9 mouse cellular contexts compared by ENCODE assay signal in the genomic region with DNA sequence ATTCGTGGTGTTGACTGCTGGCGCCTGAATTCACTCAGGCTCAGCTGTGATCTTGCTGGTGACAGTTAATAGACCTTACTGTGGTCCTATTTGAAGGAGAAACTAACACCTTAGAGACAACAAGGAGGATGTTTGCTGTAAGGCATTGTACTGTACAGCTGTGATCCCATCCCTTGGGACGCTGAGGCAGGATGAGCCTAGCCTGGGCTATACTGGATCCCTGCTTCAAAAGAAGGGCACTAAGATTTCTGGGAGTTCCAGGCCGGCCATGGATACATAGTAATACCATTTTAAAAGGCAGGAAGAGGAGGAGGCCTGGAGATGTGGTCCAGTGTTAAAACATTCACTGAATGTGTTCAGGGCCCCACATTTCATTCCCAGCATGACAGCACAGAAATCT. TPM values are rescaled to one million over a fixed set of nuclear protein-coding genes. Genes with fewer than 3 reads are reported as not detected.
DNase-seq lines count a peak whose midpoint lies in the region; ATAC-seq and TF ChIP-seq lines count a peak whose summit lies in the region.
"Had no signal": no experiment of that assay in that cellular context is flagged by ENCODE, and none has a peak within 500 bp of the region (broad histone marks: within the 10 kb centered on the region; RNA-seq: fewer than 3 reads in every experiment).

No protein-coding gene starts in this region.

- H3K4me3 ChIP-seq in kidney, postnatal 0 days (replicated peaks; ENCODE audit: low read depth, low read length): peak overlapping the region; percentile 82; the same call in 1 of the 2 replicates
- no peak overlapping the region for H3K4me3 ChIP-seq in forebrain, embryonic 12.5 days (replicated peaks)
- no peak overlapping the region for H3K4me3 ChIP-seq in limb, embryonic 11.5 days (ENCODE audit: low read depth, low read length)
- H3K4me3 ChIP-seq in neural tube, embryonic 13.5 days: peak overlapping the region; percentile 78

- no peak for ATAC-seq in kidney, postnatal 0 days (replicated peaks; ENCODE audit: low FRiP score, low read depth)
- no peak for ATAC-seq in forebrain, embryonic 12.5 days (ENCODE audit: low FRiP score)
- no peak for ATAC-seq in limb, embryonic 11.5 days (ENCODE audit: insufficient number of reproducible peaks, low FRiP score, low TSS enrichment, low read depth)
- no peak for ATAC-seq in neural tube, embryonic 13.5 days (ENCODE audit: low read depth)
- ATAC-seq: Patski had no signal

- no peak overlapping the region for H3K27ac ChIP-seq in kidney, postnatal 0 days
- H3K27ac ChIP-seq in forebrain, embryonic 12.5 days: no peak overlapping the region
- H3K27ac ChIP-seq in limb, embryonic 11.5 days (replicated peaks; ENCODE audit: low read depth, low read length): no peak overlapping the region
- H3K27ac ChIP-seq in neural tube, embryonic 13.5 days (replicated peaks): no peak overlapping the region

- no peaks in the 10 kb centered on the region for H3K9me3 ChIP-seq in kidney, postnatal 0 days (replicated peaks; ENCODE audit: low read length)
- no peaks in the 10 kb centered on the region for H3K9me3 ChIP-seq in forebrain, embryonic 12.5 days
- no peaks in the 10 kb centered on the region for H3K9me3 ChIP-seq in limb, embryonic 11.5 days (ENCODE audit: control insufficient read depth, low read length)
- no peaks in the 10 kb centered on the region for H3K9me3 ChIP-seq in neural tube, embryonic 13.5 days

- H3K9ac ChIP-seq in kidney, postnatal 0 days (ENCODE audit: low read depth, low read length): no peak overlapping the region
- H3K9ac ChIP-seq in forebrain, embryonic 12.5 days: no peak overlapping the region
- H3K9ac ChIP-seq in limb, embryonic 11.5 days (ENCODE audit: low read length): no peak overlapping the region
- 0 out of 2 replicates have a peak overlapping the region, but pooled peaks have one; percentile 88 for H3K9ac ChIP-seq in neural tube, embryonic 13.5 days

- H3K4me2 ChIP-seq in kidney, postnatal 0 days (ENCODE audit: low read length): peak overlapping the region; percentile 78; the same call in 1 of the 2 replicates
- peak overlapping the region; percentile 65; the same call in 1 of the 2 replicates for H3K4me2 ChIP-seq in forebrain, embryonic 12.5 days
- peak overlapping the region; percentile 66; the same call in 1 of the 2 replicates for H3K4me2 ChIP-seq in limb, embryonic 11.5 days (ENCODE audit: low read depth, severe bottlenecking)
- peak overlapping the region; percentile 97 for H3K4me2 ChIP-seq in neural tube, embryonic 13.5 days

- DNase-seq in kidney, postnatal 0 days (ENCODE audit: low spot score): no peak
- no peak for DNase-seq in kidney, postnatal 25 days
- no peak for DNase-seq in limb, embryonic 11.5 days (ENCODE audit: low spot score)
- no peak for DNase-seq in adrenal gland, adult 8-10 months
- DNase-seq in testis, postnatal 14 days (ENCODE audit: low spot score): no peak
- no peak for DNase-seq in testis, postnatal 10 days (ENCODE audit: low spot score)

- H3K27me3 ChIP-seq in kidney, postnatal 0 days (ENCODE audit: insufficient read depth, low read length): no peaks in the 10 kb centered on the region
- H3K27me3 ChIP-seq in forebrain, embryonic 12.5 days: no peaks in the 10 kb centered on the region
- H3K27me3 ChIP-seq in limb, embryonic 11.5 days (ENCODE audit: control insufficient read depth, insufficient read depth, low read length): no peaks in the 10 kb centered on the region
- no peaks in the 10 kb centered on the region for H3K27me3 ChIP-seq in neural tube, embryonic 13.5 days
- H3K27me3 ChIP-seq: Patski had no signal

- H3K36me3 ChIP-seq in kidney, postnatal 0 days (ENCODE audit: insufficient read depth, low read length): peaks cover 18% of the 10 kb centered on the region
- H3K36me3 ChIP-seq in forebrain, embryonic 12.5 days (replicated peaks): peaks cover 31% of the 10 kb centered on the region
- peaks cover 13% of the 10 kb centered on the region for H3K36me3 ChIP-seq in limb, embryonic 11.5 days (ENCODE audit: control insufficient read depth, insufficient read depth, low read length)
- peaks cover 29% of the 10 kb centered on the region for H3K36me3 ChIP-seq in neural tube, embryonic 13.5 days

- WGBS in kidney, postnatal 0 days: 81% methylated on average over 4 of the region's 4 CpGs
- WGBS in forebrain, embryonic 12.5 days: 91% methylated on average over 4 of the region's 4 CpGs
- 86% methylated on average over 4 of the region's 4 CpGs for WGBS in limb, embryonic 11.5 days
- 90% methylated on average over 4 of the region's 4 CpGs for WGBS in neural tube, embryonic 13.5 days

- no peak for TF ChIP-seq CTCF in kidney, postnatal 0 days (IDR thresholded peaks at IDR 0.05; ENCODE audit: low read depth)

- H3K4me1 ChIP-seq in kidney, postnatal 0 days (replicated peaks; ENCODE audit: insufficient read depth, low read length): peaks cover 6% of the 10 kb centered on the region
- H3K4me1 ChIP-seq in forebrain, embryonic 12.5 days: peaks cover 20% of the 10 kb centered on the region
- peaks cover 5% of the 10 kb centered on the region for H3K4me1 ChIP-seq in limb, embryonic 11.5 days (ENCODE audit: control insufficient read depth, insufficient read depth, low read length)
- peaks cover 25% of the 10 kb centered on the region for H3K4me1 ChIP-seq in neural tube, embryonic 13.5 days (replicated peaks)

RNA-seq across cellular contexts. Expression of gene Ndufs7, which starts 1.7 kb away (rescaled TPM):
- polyA plus RNA-seq in kidney, postnatal 0 days (2015; fragmentation: Nextera tagmentation; extraction: Ambion mirVana): 537 and 556 TPM in 2 replicates
- 201 and 216 TPM in 2 replicates for polyA plus RNA-seq in forebrain, embryonic 12.5 days (2016; fragmentation: Nextera tagmentation; extraction: Ambion mirVana)
- 266 and 281 TPM in 2 replicates for polyA plus RNA-seq in limb, embryonic 11.5 days (2014; fragmentation: Nextera tagmentation; extraction: Ambion mirVana)
- 250 and 275 TPM in 2 replicates for polyA plus RNA-seq in neural tube, embryonic 13.5 days (2015; fragmentation: Nextera tagmentation; extraction: Ambion mirVana)
- total RNA-seq in adrenal gland, adult 8-10 months (2022): 100 to 1,000 TPM; 192 to 257 (median 232) TPM

RNA-seq across cellular contexts. Expression of gene Gamt, which starts 10.2 kb away (rescaled TPM):
- polyA plus RNA-seq in kidney, postnatal 0 days (2015; fragmentation: Nextera tagmentation; extraction: Ambion mirVana): 25.5 and 26.0 TPM in 2 replicates
- polyA plus RNA-seq in forebrain, embryonic 12.5 days (2016; fragmentation: Nextera tagmentation; extraction: Ambion mirVana): 15.9 and 19.0 TPM in 2 replicates
- 18.9 and 20.1 TPM in 2 replicates for polyA plus RNA-seq in limb, embryonic 11.5 days (2014; fragmentation: Nextera tagmentation; extraction: Ambion mirVana)
- polyA plus RNA-seq in neural tube, embryonic 13.5 days (2015; fragmentation: Nextera tagmentation; extraction: Ambion mirVana): 31.2 and 33.0 TPM in 2 replicates
- 100 to 1,000 TPM; 238 to 291 (median 243) TPM for total RNA-seq in adrenal gland, adult 8-10 months (2022)

RNA-seq across cellular contexts. Expression of gene Dazap1, which starts 10.7 kb away (rescaled TPM):
- 43.7 and 44.6 TPM in 2 replicates for polyA plus RNA-seq in kidney, postnatal 0 days (2015; fragmentation: Nextera tagmentation; extraction: Ambion mirVana)
- polyA plus RNA-seq in forebrain, embryonic 12.5 days (2016; fragmentation: Nextera tagmentation; extraction: Ambion mirVana): 65.1 and 69.7 TPM in 2 replicates
- polyA plus RNA-seq in limb, embryonic 11.5 days (2014; fragmentation: Nextera tagmentation; extraction: Ambion mirVana): 51.7 and 55.6 TPM in 2 replicates
- 59.8 and 66.5 TPM in 2 replicates for polyA plus RNA-seq in neural tube, embryonic 13.5 days (2015; fragmentation: Nextera tagmentation; extraction: Ambion mirVana)
- 100 to 1,000 TPM in 2 of 4 experiments, 10 to 100 TPM in 2; 72.3 to 125 (median 90.3) TPM for total RNA-seq in adrenal gland, adult 8-10 months (2022)

RNA-seq across cellular contexts. Expression of gene Mum1, which starts 24.3 kb away (rescaled TPM):
- polyA plus RNA-seq in kidney, postnatal 0 days (2015; fragmentation: Nextera tagmentation; extraction: Ambion mirVana): 44.2 and 52.7 TPM in 2 replicates
- polyA plus RNA-seq in forebrain, embryonic 12.5 days (2016; fragmentation: Nextera tagmentation; extraction: Ambion mirVana): 55.5 and 58.4 TPM in 2 replicates
- polyA plus RNA-seq in limb, embryonic 11.5 days (2014; fragmentation: Nextera tagmentation; extraction: Ambion mirVana): 84.6 and 87.1 TPM in 2 replicates
- 46.5 and 60.7 TPM in 2 replicates for polyA plus RNA-seq in neural tube, embryonic 13.5 days (2015; fragmentation: Nextera tagmentation; extraction: Ambion mirVana)
- total RNA-seq in adrenal gland, adult 8-10 months (2022): 10 to 100 TPM; 26.5 to 41.6 (median 32.9) TPM

RNA-seq across cellular contexts. Expression of gene Rps15, which starts 41.7 kb away (rescaled TPM):
- 974 and 1,069 TPM in 2 replicates for polyA plus RNA-seq in kidney, postnatal 0 days (2015; fragmentation: Nextera tagmentation; extraction: Ambion mirVana)
- polyA plus RNA-seq in forebrain, embryonic 12.5 days (2016; fragmentation: Nextera tagmentation; extraction: Ambion mirVana): 708 and 760 TPM in 2 replicates
- 1,071 TPM in 2 replicates for polyA plus RNA-seq in limb, embryonic 11.5 days (2014; fragmentation: Nextera tagmentation; extraction: Ambion mirVana)
- 573 and 601 TPM in 2 replicates for polyA plus RNA-seq in neural tube, embryonic 13.5 days (2015; fragmentation: Nextera tagmentation; extraction: Ambion mirVana)
- total RNA-seq in adrenal gland, adult 8-10 months (2022): 1,000 to 10,000 TPM; 1,106 to 1,181 (median 1,155) TPM

Comparison
In these comparisons a context has a peak if more than half of its experiments do, and no peak if none do; other contexts are left out.
1. H3K4me3 ChIP-seq: peak in kidney, postnatal 0 days (single experiment) and neural tube, embryonic 13.5 days (single experiment); none in forebrain, embryonic 12.5 days (single experiment) and limb, embryonic 11.5 days (single experiment).
2. Peak in every context shown above with its lines, with median percentiles within 50 percentile points of each other: H3K4me2 ChIP-seq.